Mouse (Mus musculus) spleen, adult 12 weeks (tissue): ENCODE measurements at regions not wholly inside any gene's neighbourhood (a gene's known extent, or its start where the extent isn't known, plus 50 kb on each side); places are given as distances from the start of the nearest gene placed in this dataset.

Experiments used
- DNase-seq: peaks from one replicate; pipeline ENCODE4 v3.0.0; 2022; ENCODE audit warnings: low spot score

DNA sequence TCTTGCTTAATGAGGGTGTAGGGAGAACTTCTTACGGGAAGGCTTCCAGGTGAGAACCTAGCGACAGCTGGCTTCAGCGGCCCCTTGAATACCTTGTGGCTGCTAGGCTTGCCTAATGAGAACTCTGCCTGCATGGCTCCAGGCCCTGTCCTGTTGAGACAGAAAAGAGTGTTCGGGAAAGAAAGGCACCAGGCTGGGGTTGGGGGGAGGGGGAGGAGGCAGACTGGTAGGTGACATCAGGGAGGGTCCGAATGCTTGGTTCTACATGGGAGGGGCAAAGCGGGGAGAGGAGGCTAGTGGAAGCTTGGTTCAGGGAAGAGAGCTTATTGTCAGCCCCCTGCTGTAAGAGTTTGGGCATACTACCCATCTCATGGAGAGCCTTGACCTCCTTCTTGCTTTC is 1164.9 kb upstream of the A1bg start:
- no peak for DNase-seq

DNA sequence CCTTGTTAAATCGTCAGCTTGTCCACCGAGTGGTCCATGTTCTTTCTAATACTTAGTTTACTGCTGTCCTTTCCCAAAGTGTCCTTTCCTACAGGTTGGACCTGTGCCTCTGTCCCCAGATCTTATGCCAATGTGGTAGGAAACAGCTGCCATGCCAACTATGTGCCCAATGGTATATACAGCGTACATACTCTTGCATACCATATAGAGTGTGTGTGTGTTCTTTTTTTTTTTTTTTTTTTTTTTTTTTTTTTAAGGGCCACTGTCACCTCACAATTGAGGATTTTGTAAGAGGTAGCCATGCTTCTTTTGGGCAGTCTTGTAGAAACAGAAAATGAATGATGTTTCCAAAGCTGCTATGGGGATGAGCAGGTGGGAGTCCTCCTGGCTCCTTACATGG is 1163.2 kb upstream of the A1bg start:
- DNase-seq = no peak

DNA sequence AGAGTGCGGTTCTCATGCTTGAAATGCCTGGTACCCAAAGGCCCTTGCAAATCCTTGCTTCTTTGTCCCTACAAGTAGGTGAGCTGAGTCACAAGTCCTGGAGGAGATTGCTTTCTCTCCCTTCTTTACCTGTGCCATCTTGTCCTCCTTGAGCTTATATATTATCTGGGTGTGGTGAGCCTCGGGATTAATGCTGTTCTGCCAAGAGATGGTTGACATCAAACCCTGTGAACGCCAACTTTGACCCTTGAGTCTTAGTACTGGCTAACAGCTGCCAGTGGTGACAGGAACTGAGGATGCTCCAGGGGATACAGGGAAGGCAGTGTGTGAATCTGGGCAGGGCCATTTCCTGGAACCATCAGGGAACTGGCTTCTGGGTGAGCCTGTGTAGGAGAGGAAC is 1160.5 kb upstream of the A1bg start:
- DNase-seq = no peak

DNA sequence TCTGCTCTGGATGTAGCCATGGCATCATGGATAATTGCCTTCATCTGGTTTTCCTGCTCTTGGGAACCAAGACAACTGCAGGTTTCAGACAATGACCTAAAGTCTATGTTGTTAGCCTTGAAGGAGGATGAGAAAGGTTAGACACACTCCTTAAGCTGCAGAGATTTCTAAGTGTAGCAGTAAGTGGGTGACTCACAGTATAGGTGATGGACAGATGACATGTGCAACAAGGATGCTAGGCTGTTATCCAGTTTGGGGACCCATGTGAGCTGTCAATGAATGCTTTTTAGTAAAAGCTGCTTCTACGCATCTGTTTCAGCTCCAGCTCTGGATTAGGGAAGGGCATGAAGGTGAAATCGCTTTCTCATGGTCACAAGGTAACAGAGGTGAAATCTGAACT is 1159.7 kb upstream of the A1bg start:
- no peak for DNase-seq

DNA sequence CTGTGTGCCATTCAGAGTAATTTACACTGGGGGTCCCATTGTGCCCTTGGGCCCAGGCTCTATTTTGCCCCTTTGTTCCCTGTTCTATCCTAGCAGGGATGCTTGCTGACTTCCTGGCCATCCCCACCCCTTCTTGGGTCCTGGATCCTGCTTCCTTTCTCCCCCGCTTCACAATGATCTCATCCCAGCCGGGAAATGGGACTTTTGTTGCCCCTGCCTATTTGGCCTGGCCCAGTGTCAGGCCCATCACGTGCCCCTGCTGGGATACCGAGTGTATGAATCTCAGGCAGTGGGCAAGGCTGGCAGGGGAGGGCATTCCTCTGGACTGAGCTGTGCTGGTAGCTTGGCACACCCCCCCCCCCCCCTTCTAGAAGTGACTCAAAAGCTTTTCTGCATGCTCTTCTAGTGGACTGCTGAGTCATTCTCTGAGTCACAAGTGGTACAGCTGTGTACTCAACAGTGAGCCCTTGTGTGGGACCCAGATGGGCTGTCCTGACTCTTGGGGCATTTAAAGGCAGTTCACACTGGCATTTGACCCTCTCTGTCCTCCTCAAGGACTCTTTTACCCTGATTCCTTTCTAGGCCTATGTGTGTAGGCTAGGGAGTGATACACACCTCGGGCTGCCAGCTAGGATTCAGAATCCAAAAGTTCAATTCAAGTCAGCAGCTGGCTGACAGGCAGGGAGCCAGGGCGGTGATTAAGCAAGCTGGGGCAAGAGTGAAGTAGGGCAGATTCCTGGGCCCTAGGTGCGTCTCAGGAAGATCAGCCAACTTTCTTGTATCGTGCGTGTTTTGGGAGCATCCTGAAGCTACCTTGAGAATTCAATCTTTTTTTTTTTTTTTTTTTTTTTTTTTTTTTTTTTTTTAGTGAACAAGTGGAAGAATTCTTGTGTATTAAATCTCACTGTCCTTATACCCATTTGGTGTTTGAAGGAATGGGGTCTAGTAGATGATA is 1156.6 kb upstream of the A1bg start:
- DNase-seq = no peak

DNA sequence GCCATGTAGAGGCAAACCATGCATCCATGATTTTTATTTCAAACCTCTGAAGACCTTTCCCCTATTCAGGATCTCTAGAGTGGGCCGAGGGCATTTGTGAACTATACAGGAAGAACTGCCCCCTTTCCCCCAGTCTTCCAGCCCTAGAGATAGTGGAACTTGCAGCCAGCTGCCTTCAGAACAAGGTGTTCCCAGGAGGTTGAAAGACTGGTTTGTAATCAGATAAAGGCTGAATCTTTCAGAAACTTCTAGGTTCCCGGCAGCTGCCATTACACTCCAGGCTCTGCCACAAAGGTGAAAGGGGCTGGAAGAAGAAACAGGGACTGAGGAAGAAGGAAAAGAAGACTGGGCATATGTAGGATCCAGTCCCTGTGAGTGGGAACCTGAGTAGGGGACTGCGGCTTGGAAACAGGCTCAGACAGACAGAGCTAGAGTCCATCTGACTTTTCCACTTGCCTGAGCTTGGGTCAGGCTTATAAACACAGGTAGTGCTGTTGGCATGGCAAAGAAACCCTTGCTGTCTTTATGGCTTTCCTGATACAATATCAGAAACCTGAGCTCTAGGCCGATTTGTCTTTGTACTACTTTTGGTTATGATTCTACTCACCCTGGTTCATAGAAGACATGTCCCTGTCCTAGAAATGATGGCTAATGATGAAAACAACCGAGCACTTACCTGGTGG is 1153.9 kb upstream of the A1bg start:
- DNase-seq = no peak

DNA sequence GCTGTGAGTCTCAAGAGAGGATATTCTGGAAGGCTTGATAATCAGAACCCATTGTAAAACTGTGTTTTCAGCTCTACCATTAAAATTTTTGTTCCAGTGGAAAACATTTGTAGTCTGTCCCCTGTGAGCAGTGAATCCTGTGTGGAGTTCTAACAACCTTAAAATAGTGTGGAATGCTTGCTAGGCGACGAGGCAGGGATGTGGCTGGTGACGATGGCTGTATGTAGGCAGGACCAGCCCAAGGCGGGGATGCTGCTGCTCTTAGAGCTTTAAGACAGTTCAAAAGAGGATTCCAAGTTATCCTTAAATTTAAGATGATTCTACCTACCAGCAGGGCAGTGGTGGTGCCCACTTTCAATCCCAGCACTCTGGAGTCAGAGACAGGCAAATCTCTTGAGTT is 1151.9 kb upstream of the A1bg start:
- DNase-seq = no peak

DNA sequence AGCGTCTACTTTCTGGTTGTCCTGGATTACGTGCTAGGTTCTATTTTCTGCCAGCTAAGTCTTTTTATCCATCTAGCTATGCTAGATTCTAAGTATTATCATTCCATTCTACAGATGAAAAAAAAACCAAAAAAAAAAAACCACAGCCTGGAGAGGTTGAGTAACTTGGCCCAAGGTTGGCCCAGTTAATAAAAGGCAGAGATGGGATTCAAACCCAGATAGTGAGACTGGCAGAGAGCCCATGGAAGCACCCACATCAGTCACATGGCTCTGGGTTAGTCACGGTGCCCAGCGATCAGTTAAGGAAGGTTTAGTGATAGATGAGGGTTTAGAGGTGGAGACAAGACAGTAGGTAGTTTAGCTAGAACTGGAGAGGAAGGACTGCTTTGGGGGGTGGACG is 1150.8 kb upstream of the A1bg start:
- DNase-seq = no peak

DNA sequence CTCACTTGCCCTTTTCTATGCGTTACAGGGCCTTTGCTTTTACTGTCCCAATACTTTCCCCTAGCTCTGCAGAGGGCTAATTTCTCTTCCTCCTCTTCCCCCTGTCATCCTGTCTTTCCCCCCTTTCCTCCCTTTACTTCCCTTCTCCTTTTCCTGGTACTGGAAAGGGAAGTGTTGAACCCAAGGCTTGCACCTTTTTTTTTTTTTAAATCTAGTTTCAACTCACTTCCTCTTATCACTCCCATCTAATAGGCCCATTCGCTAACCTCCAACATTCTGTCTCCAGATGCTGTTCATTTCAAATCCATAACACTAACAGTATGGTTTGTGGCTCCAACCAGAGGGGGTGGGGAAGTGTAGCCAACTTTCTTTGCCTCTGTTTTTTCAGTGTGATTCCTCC is 1148.5 kb upstream of the A1bg start:
- no peak for DNase-seq

DNA sequence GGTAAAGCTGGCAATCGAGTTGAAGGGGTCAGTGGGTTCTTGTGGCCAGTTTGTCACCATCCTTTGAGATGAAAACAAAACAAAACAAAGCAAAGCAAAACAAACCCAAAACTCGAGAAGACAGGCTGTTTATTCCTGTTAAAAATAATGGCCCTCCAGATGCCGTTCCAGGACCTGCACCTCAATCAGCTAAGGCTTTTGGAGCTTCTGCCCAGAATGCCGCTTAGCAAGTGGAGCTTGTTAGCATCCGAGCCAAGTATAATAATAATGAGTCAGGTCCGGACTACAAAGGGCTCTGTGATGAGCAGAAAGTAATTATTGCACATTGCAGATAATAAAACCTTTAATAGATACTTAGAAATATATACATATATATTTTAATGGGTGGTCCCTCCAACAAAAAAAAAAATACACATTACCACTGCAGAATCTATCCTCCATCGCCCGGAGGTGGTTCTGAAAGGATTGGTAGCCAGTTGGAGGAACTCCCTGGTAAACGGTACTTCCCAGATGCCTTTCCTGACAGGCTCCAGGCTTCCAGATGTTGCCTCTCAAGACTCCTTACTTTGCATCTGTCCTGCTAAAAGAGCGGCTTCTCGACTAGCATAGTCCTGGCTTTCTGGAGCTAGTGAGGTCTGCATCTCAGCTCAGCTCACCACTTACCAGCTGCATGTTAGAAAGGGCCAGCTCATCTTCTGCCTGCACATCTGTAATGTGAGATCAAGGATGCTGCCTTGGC is 1145.8 kb upstream of the A1bg start:
- DNase-seq = no peak

DNA sequence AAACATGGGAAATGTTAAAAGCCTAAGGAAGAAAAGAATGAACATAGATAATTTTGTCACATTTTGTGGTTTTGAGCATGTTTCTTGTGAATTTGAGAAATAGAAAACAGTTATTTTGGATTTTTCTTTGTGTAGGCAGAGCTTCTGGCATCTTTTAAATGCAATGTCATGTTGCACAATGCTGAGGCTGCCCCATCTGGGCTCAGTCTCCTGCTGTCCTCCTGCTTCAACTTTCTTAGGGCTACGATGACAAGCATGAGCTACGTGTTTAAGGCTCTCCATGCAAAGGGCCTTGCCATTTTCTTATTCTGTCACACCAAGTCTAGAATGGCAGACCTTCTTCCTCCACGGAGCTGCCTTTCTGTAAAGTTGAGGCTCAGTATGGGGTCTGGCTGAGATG is 1141.6 kb upstream of the A1bg start:
- DNase-seq = no peak

DNA sequence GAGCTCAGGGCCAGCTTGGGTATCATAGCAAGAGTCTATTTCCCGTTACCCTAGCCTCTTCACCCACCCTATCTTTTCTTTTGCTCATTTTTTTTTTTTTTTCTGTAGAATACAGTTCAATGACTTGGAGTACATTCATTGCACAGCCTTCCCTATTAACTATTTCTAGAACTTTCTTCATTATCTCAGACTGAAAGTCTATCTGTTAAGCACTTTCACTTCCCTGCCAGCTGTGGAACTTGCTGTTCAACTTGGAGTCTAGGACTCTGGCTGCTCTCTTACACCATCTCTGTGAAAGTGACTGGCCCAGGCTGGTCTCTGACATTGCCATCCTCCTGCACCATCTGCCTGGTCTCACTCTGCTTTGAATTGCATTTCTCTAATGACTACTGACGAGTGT is 1134.6 kb upstream of the A1bg start:
- no peak for DNase-seq

DNA sequence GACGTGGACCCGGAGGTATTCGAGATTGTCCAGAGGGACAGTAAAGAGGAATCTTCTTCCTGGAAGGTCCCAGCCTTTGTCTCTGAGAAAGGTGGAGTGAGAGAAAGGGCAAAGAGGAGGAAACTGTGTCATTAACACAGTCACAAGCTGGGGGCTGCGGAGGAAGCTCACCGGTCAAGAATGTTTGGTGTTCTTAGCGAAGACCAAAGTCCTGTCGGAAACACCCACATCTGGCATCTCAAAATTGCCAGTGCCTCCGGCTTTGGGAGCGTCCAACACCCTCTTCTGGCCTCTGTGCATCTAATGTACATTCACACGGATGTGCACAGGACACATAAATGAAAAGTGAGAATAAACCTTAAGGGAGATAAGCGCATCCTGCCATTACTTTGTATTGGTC is 1134.1 kb upstream of the A1bg start:
- no peak for DNase-seq

DNA sequence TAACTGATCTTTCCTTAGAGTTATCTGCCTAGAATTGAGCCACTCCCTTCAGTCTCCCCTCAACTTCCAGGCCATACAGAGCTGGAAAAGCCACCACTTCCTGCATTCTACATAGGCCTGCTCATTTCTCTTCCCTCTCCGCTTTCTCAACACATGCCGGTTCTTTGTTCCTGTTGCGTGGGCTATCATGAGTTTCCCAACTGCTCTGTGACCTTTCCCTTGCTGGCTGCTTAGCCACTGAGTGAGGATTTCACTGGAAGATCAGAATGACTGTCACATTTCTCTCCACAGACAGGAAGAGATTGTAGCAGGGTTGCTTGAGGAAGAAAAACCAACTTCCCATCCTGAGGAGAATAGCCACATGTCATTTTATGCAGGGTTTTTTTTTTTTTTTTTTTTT is 1133.6 kb upstream of the A1bg start:
- no peak for DNase-seq

DNA sequence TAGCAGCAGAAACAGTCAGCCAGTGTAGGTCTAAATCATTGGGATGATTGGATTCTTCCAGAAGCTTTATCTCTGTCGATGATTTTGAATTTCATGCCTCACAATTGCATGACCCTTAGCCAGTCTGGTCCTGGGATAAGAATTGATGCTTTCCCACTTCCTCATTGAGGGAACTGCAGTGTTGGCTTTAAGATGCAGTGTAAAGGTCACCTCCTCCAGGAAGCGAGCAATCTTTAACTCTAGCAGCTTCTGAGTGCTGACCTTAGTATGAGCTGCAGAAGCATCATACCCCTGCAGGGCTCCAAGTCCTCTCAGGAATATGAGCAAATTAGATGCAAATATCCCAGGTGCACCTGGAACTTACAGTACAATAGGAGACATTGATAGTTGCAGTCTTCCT is 1132.2 kb upstream of the A1bg start:
- DNase-seq = no peak

DNA sequence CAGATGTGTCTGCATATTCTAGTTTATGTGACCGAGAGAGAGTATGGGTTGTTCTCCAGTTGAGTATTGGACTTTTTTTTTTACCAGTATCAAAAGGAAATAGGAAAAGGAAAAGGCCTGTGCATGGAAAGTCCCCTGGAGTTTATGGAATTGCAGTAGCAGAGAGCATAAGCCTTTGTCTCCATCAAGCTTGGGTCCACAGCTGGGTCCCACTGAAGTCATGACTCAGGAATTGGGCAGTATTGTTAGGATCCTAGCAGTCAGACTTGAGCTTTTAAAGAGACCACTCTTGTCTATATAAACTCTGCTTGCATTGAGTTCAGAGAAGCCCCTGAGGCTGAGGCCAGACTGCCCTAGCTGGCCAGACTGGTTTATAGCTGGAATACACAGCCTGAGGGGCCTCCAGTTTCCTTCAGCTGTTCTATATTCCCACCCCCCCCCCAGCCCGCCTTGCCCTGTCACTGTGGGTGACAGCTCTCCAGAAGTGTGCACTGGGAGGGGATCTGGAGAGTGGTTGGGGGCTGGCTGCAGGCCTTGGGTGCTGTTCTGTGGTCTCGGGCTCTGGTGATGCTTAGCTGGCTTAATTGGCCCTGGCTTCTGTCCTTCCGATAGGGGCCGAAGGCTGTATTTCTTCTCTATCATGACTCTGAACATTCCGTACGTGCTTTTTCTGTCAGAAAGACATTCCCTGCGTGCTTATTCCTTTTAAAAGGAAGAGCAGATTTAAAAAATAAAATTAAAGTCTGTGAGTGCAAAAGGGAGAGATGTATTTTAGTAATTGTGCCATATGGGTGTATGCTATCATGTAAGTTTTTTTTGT is 1130.8 kb upstream of the A1bg start:
- no peak for DNase-seq

DNA sequence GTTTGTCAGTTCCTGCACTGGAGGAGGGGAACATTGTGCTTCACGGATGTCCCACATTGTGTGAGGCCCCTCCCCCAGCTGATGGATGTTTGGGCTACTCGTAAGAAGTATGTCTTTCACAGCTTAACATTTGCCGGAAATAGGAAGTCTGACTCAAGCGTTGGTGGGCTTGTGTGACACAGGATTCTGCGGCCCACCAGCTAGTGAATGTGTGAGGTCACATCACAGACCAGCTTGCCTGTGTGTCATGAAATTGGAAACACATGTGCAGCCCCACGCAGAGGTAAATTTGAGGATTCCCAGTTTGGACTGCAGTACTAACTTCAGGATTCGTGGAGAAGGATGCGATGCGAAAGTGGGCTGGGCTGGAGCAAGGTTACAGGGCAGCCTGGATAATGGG is 1126.6 kb upstream of the A1bg start:
- no peak for DNase-seq

DNA sequence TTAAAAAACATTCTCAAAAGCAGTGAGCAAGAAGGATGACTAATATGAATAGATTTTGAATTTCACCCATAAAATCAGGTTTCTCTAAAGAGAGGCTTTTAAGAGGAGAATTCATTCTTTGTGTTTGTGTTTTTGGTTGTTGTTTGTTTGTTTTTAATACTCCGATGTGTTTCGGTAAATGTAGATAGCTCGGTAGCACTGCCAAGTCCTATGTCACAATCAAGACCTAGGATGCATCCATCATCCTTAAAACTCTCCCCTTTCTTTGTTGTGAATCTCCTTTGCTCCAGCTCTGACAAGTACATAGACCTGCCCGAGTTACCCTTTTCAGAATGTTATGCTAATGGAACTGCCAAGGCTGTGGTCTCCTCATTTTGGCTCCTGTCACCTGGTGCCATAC is 1126.2 kb upstream of the A1bg start:
- no peak for DNase-seq

DNA sequence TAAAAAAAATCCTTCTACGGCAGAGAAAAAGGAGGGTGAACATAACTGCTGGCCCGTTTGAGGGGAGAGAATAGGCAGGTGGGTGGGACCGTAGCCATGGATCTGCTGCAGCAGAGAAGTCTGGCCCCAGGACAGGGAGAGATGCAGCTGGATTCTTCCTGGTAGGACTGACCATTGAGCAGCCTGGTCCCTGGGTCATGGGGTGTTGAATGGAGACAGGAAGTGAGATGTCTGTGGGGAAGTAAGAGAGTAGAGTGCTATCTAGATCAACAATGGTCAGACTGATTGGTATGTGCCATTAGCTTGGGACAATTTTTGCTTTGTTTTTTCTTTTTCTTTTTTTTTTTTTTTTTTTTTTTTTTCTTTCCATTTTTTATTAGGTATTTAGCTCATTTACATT is 1123.5 kb upstream of the A1bg start:
- no peak for DNase-seq

DNA sequence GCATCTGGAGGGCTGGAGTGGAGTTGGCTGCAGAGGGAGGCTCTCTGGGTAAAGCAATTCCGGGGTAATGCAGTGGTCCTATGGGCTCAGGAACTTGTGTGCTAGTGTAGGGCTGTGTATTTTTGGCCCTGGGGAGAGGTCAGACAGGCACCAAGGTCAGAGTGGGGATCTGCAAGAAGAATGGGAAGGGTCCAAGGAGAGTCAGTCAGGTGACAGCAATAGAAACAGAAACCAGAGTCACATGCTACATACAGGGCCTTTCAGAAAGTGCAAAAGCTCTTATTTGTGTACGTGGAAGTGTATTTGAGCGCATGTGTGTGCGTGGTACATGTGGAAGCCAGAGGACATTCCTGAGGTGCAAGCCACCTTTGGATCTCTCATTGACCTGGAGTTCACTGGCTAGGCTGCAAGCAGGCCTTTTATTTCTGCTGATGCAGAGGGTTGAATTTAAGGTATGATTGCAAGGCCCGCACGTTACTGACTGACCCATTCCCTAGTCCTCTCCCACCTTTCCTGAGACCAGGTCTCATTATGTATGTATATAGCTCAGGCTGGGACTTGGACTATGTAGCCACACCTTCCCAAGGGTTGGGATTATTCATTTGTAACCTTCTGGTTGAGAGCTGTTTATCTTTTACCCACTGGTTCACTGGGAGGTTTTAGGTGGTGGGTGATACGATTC is 1122.0 kb upstream of the A1bg start:
- no peak for DNase-seq

DNA sequence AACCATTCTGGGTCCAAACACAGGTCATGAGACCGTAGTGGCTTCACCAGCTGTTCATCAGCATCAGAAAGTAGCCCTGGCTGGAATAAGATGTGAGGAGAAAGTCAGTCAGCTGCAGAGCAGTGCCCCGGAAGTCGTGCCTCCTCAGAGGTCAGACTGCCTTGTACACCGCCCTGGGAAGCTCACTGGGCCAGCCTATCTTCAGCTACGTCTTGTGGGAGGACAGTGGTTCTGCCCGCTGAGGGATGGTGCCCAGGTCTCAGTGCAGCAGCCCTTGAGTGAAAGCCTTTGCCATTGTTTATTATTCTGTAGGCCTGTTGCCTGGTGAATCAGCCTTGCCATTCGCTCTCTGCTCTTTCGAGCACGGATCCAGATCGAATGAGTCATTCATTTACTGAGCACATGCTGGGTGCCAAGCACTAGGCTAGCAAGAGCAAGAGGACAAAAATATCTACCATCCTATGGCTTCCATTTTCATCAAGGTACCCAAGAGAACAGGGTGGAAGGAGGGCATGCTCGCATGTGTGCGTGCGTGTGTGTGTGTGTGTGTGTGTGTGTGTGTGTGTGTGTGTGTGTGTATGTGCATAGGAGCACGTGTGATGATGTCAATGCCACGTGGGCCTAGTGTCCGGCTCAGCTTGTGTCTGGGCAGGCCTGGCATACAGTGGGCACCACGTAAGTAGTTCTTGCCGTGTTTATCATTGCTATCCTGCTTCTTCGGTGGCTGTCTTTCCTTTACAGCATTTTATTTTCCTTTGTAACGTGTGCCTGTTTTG is 1121.0 kb upstream of the A1bg start:
- no peak for DNase-seq
